Mouse (Mus musculus): ENCODE measurements at regions not wholly inside any gene's neighbourhood (a gene's known extent, or its start where the extent isn't known, plus 50 kb on each side); places are given as distances from the start of the nearest gene placed in this dataset.

DNA sequence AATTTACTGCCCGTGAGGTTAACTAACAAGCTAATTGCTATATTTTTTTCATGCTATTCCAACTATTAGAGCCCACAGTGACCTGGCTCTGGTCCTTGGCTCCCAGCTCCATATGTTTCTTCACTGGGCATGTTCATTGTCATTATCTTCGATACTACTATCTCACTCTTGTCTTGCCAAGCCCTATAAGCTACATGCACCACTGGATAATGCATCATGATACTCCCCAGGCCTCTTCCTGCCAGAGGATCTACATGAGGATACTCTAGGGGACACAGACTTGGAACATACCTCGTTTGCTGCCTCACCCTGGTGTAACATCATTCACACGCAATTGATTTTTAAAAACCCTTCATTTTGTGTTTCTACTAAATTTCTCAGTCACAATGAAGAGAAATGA lies 1016.7 kb downstream of the Stim2 start:
- TF ChIP-seq CTCF (IDR thresholded peaks at IDR 0.05; ENCODE audit: borderline replicate concordance, extremely low read depth, insufficient read depth, insufficient read length) (no peak), POLR2A (IDR thresholded peaks at IDR 0.05; ENCODE audit: borderline replicate concordance, extremely low read depth, insufficient read depth, insufficient read length, poor library complexity, severe bottlenecking) (no peak)
